Mouse (Mus musculus): ENCODE measurements at regions not wholly inside any gene's neighbourhood (a gene's known extent, or its start where the extent isn't known, plus 50 kb on each side); places are given as distances from the start of the nearest gene placed in this dataset.

GRCm38 (mm10) chr9:33209083-33209482 is 573.1 kb downstream of the Ets1 start:
- no peak for TF ChIP-seq POLR2A (IDR thresholded peaks at IDR 0.05; ENCODE audit: insufficient read length, low read depth)
- TF ChIP-seq E2F4 (IDR thresholded peaks at IDR 0.05; ENCODE audit: insufficient read depth), result no peak
- TF ChIP-seq USF1 (IDR thresholded peaks at IDR 0.05; ENCODE audit: low read depth), result no peak
- no peak for TF ChIP-seq MYOG (IDR thresholded peaks at IDR 0.05; ENCODE audit: control insufficient read depth in 1 of 3, insufficient read depth in 1 of 3, insufficient read length in 2 of 3, low read depth in 2 of 3)
- no peak for TF ChIP-seq TCF3 (IDR thresholded peaks at IDR 0.05; ENCODE audit: insufficient read length, low read depth)
- TF ChIP-seq SRF (IDR thresholded peaks at IDR 0.05; ENCODE audit: control insufficient read depth, insufficient read length, low read depth), result no peak
- no peak for TF ChIP-seq TCF12 (IDR thresholded peaks at IDR 0.05; ENCODE audit: insufficient read depth, poor library complexity, severe bottlenecking)
- no peak for TF ChIP-seq POLR2AphosphoS2 (IDR thresholded peaks at IDR 0.05; ENCODE audit: insufficient read length, low read depth)
- TF ChIP-seq MAX (IDR thresholded peaks at IDR 0.05; ENCODE audit: low read depth), result no peak
- TF ChIP-seq MYOD1 (IDR thresholded peaks at IDR 0.05; ENCODE audit: control insufficient read depth in 1 of 3, insufficient read length in 2 of 3, low read depth in 2 of 3), result no peak
